Mouse (Mus musculus) heart, postnatal 0 days (tissue): ENCODE results near the gene Zbtb16.

Experiments
- CTCF ChIP-seq: IDR thresholded peaks from 2 replicates; pipeline ENCODE4 v1.5.1; 2016; ENCODE audit warnings: antibody characterized with exemption, control low read depth, low read depth
- EP300 ChIP-seq: IDR thresholded peaks from 2 replicates; pipeline ENCODE4 v1.6.1; 2016; ENCODE audit warnings: antibody characterized with exemption, low read depth

GRCm38 (mm10) chr9:48684144-48684543 is 151.9 kb downstream of the Zbtb16 start:
- TF ChIP-seq CTCF (no peak), EP300 (no peak)
